Mouse (Mus musculus): ENCODE measurements around the gene Atp13a3.

Gene Atp13a3

DNA sequence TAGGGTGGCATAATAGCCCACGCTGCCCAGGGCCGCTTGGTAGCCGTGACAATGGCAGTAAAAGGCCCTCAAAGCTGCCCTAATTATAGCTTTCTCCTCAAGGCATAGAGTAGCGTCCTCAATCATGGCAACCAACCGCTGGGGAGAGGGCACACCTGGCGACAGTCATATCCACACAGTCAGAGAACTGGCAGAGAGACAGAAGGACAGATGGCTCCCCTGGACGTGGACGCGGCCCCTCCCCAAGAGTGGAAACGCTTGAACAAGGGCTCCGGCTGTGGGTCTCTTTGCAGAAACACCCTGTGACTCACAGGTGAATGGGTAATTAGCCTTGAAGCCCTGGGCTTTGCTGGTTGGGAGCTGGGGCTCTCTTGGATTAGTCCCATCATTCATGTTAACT is 127.4 kb downstream of the Atp13a3 start:
- no peak for DNase-seq (ENCODE audit: low spot score)

DNA sequence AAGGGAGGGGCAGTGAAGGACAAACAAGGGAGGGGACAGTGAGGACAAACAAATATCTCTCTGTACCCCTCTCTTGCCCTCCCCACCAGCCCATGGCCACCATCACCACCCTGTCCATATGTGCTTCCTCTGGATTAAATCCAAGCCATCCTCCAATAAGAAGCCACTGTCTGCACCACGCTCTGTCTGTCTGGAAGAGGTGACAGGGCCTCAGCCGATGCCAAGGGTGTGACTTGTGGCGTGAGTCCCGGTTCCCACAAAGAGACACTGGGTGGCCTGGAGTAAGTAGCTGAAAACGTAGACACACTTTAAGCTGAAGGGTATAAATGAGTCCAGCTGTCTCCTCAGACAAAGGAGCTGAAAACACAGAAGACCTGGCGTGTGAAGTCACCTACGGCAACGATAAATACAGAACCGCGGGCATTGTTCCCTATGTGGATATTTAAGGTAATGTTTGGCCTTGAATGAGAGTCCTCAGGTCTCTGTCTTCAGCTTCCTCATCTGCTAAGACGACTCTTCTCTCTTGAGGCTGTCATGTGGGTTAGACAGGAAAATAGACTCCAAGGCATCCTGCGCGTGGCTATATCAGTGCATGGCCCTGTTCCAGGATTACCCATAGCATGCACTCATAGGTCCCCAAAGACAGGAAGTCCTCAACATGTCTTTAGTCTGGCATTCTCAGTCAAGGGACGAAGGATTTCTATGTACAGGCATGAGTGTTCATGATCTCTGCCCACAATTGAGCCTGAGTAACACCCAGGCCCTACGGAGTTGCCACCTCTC is 130.0 kb downstream of the Atp13a3 start:
- DNase-seq (ENCODE audit: low spot score), result no peak

DNA sequence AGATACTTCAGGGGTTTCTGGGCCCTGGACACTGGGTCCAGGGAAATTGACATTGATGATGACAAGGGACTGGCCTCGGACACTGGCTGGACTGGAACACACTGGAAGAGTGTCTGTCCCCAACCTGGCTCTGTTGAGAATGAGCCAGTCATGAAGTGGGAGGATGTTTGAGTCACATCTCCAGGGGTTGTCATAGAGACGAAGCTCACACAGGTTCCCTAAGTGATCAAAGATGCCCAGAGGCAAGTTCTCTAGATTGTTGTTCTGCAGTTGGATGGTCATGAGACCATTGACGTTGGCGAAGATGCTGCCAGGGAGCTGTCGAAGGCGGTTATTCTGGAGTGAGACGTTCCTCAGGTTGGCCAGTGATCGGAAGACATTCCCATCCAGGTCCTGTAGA is 132.7 kb downstream of the Atp13a3 start:
- no peak for DNase-seq (ENCODE audit: low spot score)

DNA sequence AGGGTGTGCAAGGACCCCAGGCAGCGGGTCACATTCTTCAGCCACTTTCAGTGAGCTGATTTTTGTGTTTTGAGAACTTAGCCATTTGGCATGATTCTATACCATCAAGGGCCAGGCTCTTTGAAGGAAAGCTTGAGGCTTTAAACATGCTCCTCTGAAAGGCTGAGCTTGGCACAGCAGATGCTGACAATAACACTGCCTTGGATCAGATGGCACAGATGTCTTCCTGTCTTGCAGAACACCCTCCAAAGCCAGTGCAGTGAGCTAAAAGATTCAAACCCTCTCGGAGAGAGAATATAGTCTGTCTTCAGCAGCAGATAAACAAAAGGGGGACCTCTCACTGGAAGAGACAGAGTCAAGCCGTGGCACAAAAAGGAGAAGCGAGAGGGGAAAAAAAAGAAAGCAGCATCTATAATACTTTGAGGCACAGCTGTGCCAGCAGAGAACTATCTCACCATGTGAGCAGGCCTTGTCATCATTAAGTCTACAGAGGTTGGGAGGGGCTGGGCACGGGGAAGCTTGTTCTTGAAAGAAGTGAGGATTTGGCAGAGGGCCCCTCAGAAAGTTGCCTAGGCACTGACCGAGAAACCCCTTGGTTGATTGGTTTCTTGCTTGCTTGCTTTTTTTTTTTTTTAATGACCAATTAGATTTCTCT is 133.7 kb downstream of the Atp13a3 start:
- DNase-seq (ENCODE audit: low spot score), result no peak

DNA sequence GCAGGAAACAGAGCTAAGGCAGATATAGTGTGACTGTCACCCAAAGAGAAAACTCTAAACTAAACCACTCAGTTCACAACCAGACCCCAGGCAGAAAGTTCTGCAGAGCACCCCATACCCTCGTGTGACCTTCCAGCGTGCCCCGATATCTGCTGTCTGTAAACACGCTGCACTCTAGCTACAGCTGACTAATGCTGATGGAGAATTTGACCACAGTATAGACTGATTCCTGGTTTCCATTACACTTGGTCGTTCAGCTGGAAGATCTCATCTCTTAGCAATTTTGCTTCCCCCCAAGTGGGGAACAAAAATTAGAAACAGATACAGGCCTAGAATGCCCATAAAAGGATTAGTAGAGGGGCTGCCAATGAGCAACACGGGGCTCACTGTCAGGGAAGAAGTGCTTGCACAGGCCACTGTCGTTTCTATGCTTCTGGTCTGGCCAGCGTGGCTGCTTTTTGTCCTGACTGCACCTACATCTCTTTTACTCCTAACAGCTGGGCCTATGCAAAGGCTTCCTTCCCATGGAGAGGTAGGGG is 134.5 kb downstream of the Atp13a3 start:
- DNase-seq (ENCODE audit: low spot score), result no peak

DNA sequence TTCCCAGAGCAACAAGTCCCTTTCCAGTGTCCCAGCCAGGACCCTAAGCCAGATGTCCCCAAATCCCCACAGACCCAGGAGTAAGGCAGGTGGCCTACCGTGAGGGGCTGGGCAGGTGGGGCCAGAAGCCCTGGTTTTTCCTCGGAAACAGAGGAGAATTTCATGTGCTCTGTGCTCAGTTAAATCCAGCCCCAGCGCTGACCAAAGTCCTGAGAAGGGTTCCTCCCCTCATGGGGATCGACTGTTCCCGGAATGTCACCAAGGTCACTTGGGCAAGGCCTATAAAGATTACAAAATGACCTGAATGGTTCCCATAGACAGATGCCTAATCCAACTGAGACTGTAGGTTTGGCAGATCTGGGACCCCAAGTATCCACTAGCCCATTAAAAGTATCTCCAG is 138.4 kb downstream of the Atp13a3 start, which contains the start of gene Cpn2:
TSS of gene Cpn2 (minus strand) at position 141 of the 400 bp plus-strand sequence.
- no peak for DNase-seq (ENCODE audit: low spot score)

DNA sequence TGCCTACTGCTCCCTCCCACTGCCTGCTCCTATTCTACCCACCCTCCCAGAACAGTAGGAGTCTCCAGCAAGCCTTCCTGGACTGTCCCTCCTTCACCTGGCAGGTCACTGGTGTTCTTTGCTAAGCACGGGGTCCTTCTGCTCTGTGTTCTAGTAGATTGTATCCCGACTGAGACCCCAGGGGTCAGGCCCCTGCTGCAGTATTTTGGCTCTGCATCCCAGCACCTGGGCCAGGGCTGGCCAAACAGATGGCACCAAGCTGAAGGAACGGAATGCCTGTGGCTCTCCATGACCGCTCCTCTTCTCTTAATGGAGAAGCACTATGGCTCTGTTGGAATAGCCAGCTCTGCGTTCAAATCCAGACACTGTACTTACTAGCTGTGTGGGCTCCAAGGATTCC is 139.2 kb downstream of the Atp13a3 start:
- DNase-seq (ENCODE audit: low spot score), result no peak

DNA sequence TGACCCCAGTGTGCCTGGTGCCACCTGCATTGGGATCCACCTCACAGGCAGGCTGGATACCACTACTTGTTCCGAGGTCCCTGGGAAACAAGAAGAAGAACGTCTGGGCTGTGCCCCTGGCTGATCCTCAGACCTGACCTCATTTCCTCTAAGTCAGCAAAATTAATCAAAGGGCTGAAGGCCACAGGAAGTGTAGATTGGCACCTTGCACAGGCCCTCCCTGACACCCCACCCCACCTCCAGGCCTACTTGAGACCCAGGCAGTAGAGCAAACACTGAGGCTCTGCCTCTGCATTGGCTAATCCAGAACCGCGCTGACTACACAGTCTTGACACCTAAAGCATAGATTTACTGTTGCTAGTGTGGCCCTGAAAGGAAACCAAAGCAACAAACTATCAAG is 140.2 kb downstream of the Atp13a3 start:
- no peak for DNase-seq (ENCODE audit: low spot score)

DNA sequence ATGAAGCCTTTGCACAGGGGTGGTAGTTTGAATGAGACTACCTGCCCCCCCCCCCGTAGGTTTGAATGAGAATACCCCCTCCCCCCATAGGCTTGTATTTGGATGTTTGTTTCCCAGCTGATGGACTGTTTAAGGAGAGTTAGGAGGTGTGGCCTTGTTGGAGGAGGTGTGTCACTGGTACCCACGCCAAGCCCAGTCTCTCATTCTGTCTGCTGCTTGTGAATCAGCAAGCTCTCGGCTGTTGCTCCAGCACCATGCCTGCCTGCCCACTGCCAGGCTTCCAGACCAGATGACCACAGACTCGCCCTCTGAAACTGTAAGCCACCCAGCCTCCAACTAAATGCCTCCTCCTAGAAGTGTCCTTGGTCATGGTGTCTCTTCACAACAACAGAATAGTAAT is 142.6 kb downstream of the Atp13a3 start:
- no peak for DNase-seq (ENCODE audit: low spot score)

DNA sequence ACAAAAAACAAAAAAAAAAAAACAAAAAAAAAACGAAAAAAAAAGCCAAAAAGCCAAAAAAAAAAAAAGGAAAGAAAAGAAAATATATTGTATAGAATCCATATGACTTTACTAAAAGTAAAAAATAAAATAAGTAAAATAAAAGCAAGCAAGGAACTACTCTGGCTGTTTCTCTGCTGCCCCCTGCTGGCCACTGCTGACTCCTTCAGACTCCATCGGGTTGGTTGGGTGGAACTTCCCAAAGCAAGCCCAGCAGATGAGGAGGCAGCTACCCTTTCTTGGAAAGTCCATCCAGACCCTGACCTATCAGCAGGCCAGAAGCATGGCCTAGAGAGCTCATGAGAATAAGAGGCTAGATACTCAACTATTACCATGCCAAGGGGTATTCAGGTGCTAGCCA is 143.1 kb downstream of the Atp13a3 start:
- no peak for DNase-seq (ENCODE audit: low spot score)

All from left cerebral cortex, adult 11 months (tissue).